Mouse (Mus musculus) small intestine, adult 2 months (tissue): ENCODE results near the gene Plekhg1.

ENCODE experiments used
- CTCF ChIP-seq: fragments of 200-500 bp; IDR thresholded peaks from 2 replicates; pipeline ENCODE4 v1.5.1; 2012; ENCODE audit warnings: low read depth, mild to moderate bottlenecking, control low read depth, inconsistent platforms, low read length, moderate library complexity, mixed read lengths; ENCODE audit not compliant: insufficient replicate concordance, insufficient read length; ENCODE audit errors: extremely low read depth
- POLR2A ChIP-seq: fragments of 200-500 bp; IDR thresholded peaks from 2 replicates; pipeline ENCODE4 v1.6.1; 2012; ENCODE audit warnings: low read depth, mild to moderate bottlenecking, control low read depth, inconsistent platforms, low read length, moderate library complexity

DNA sequence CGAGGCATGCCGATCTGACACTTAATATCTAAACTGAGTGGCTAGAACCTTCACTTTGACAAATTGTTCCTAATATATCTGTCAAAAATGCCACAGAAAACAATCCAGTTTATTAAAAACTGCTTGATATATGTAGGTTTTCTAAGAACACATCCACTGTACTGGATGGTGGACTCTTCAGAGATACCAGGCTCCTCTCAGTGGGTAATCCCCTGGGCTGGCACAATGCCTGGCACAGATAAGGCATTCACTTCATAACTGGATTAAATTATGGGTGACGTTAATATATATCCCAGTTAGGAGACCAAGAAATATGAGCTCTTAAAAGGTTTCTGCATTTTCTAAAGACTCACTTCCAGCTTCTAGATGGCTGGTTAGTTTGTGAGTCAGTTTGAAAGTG lies 53.7 kb downstream of the Plekhg1 start:
- TF ChIP-seq POLR2A (no peak), CTCF (no peak)
